Mouse (Mus musculus): ENCODE results near the gene Nsun7. TPM values are rescaled to one million over a fixed set of nuclear protein-coding genes. Genes with fewer than 3 reads are reported as not detected.

Gene Nsun7
- total and polyA plus RNA-seq, 2 experiments from 2014 or later = 0.07 TPM; not detected in 1

- no peaks in the 10 kb centered on the region for H3K4me1 ChIP-seq (ENCODE audit: control insufficient read depth, insufficient read depth)
- DNase-seq (ENCODE audit: low spot score) (no peak), ATAC-seq (ENCODE audit: insufficient read depth, low read depth) (no peak)
- H3K27ac ChIP-seq (ENCODE audit: low read depth) = no peak overlapping the region
- H3K9me3 ChIP-seq (replicated peaks; ENCODE audit: control insufficient read depth, low read length) = no peaks in the 10 kb centered on the region
- no peak overlapping the region for H3K4me3 ChIP-seq (ENCODE audit: low read depth, low read length)
- H3K9ac ChIP-seq (replicated peaks; ENCODE audit: low read depth, low read length) = no peak overlapping the region
- TF ChIP-seq EP300 (IDR thresholded peaks at IDR 0.05; ENCODE audit: low read depth) (no peak), CTCF (IDR thresholded peaks at IDR 0.05; ENCODE audit: low read depth) (peak; percentile 54)
- no peak overlapping the region for H3K4me2 ChIP-seq (ENCODE audit: low read depth, low read length)
- H3K27me3 ChIP-seq (ENCODE audit: control insufficient read depth, insufficient read depth, low read length) = no peaks in the 10 kb centered on the region
- 73% methylated on average over 6 of the region's 6 CpGs for WGBS
- no peaks in the 10 kb centered on the region for H3K36me3 ChIP-seq (replicated peaks; ENCODE audit: control insufficient read depth, insufficient read depth, low read length)
Observed at GRCm38 (mm10) chr5:66280742-66281141, 21.0 kb downstream of the Nsun7 start.

GRCm38 (mm10) chr5:66294106-66294625 is 34.5 kb downstream of the Nsun7 start:
- Histone ChIP-seq H3K9ac (replicated peaks; ENCODE audit: low read depth, low read length) (no peak overlapping the region), H3K27me3 (ENCODE audit: control insufficient read depth, insufficient read depth, low read length) (no peaks in the 10 kb centered on the region), H3K9me3 (replicated peaks; ENCODE audit: control insufficient read depth, low read length) (no peaks in the 10 kb centered on the region), H3K4me1 (ENCODE audit: control insufficient read depth, insufficient read depth) (no peaks in the 10 kb centered on the region), H3K4me3 (ENCODE audit: low read depth, low read length) (no peak overlapping the region), H3K4me2 (ENCODE audit: low read depth, low read length) (no peak overlapping the region), H3K27ac (ENCODE audit: low read depth) (no peak overlapping the region), H3K36me3 (replicated peaks; ENCODE audit: control insufficient read depth, insufficient read depth, low read length) (0 out of 2 replicates have a peak, but pooled peaks cover 6% of the 10 kb centered on the region)
- ATAC-seq (ENCODE audit: insufficient read depth, low read depth) = no peak
- WGBS = 75% methylated on average over 11 of the region's 11 CpGs
- no peak for DNase-seq (ENCODE audit: low spot score)
- TF ChIP-seq EP300 (IDR thresholded peaks at IDR 0.05; ENCODE audit: low read depth) (no peak), CTCF (IDR thresholded peaks at IDR 0.05; ENCODE audit: low read depth) (no peak)

GRCm38 (mm10) chr5:66294952-66295351 is 35.3 kb downstream of the Nsun7 start:
- ATAC-seq (ENCODE audit: insufficient read depth, low read depth) = no peak
- no peak overlapping the region for H3K4me3 ChIP-seq (ENCODE audit: low read depth, low read length)
- H3K36me3 ChIP-seq (replicated peaks; ENCODE audit: control insufficient read depth, insufficient read depth, low read length) = 0 out of 2 replicates have a peak, but pooled peaks cover 6% of the 10 kb centered on the region
- DNase-seq (ENCODE audit: low spot score) = no peak
- no peaks in the 10 kb centered on the region for H3K27me3 ChIP-seq (ENCODE audit: control insufficient read depth, insufficient read depth, low read length)
- no peak overlapping the region for H3K27ac ChIP-seq (ENCODE audit: low read depth)
- H3K4me1 ChIP-seq (ENCODE audit: control insufficient read depth, insufficient read depth) = no peaks in the 10 kb centered on the region
- H3K4me2 ChIP-seq (ENCODE audit: low read depth, low read length) = no peak overlapping the region
- WGBS = 84% methylated on average over 4 of the region's 4 CpGs
- H3K9ac ChIP-seq (replicated peaks; ENCODE audit: low read depth, low read length) = no peak overlapping the region
- no peaks in the 10 kb centered on the region for H3K9me3 ChIP-seq (replicated peaks; ENCODE audit: control insufficient read depth, low read length)
- TF ChIP-seq EP300 (IDR thresholded peaks at IDR 0.05; ENCODE audit: low read depth) = no peak
- TF ChIP-seq CTCF (IDR thresholded peaks at IDR 0.05; ENCODE audit: low read depth) = no peak

GRCm38 (mm10) chr5:66296116-66296515 is 36.4 kb downstream of the Nsun7 start:
- Histone ChIP-seq H3K4me2 (ENCODE audit: low read depth, low read length) (no peak overlapping the region), H3K27ac (ENCODE audit: low read depth) (no peak overlapping the region), H3K4me1 (ENCODE audit: control insufficient read depth, insufficient read depth) (no peaks in the 10 kb centered on the region), H3K36me3 (replicated peaks; ENCODE audit: control insufficient read depth, insufficient read depth, low read length) (0 out of 2 replicates have a peak, but pooled peaks cover 6% of the 10 kb centered on the region), H3K9ac (replicated peaks; ENCODE audit: low read depth, low read length) (no peak overlapping the region), H3K4me3 (ENCODE audit: low read depth, low read length) (no peak overlapping the region), H3K27me3 (ENCODE audit: control insufficient read depth, insufficient read depth, low read length) (no peaks in the 10 kb centered on the region), H3K9me3 (replicated peaks; ENCODE audit: control insufficient read depth, low read length) (no peaks in the 10 kb centered on the region)
- DNase-seq (ENCODE audit: low spot score) = no peak
- no peak for TF ChIP-seq CTCF (IDR thresholded peaks at IDR 0.05; ENCODE audit: low read depth)
- TF ChIP-seq EP300 (IDR thresholded peaks at IDR 0.05; ENCODE audit: low read depth) = no peak
- 91% methylated on average over 5 of the region's 5 CpGs for WGBS
- no peak for ATAC-seq (ENCODE audit: insufficient read depth, low read depth)

- TF ChIP-seq EP300 (IDR thresholded peaks at IDR 0.05; ENCODE audit: low read depth) = no peak
- H3K9ac ChIP-seq (replicated peaks; ENCODE audit: low read depth, low read length) = no peak overlapping the region
Observed at GRCm38 (mm10) chr5:66298856-66299255, 39.2 kb downstream of the Nsun7 start.

GRCm38 (mm10) chr5:66300576-66300975 is 40.9 kb downstream of the Nsun7 start:
- WGBS = 67% methylated on average over 13 of the region's 13 CpGs
- no peak for ATAC-seq (ENCODE audit: insufficient read depth, low read depth)
- TF ChIP-seq EP300 (IDR thresholded peaks at IDR 0.05; ENCODE audit: low read depth) = no peak
- TF ChIP-seq CTCF (IDR thresholded peaks at IDR 0.05; ENCODE audit: low read depth) = no peak
- H3K4me3 ChIP-seq (ENCODE audit: low read depth, low read length) = no peak overlapping the region
- no peaks in the 10 kb centered on the region for H3K9me3 ChIP-seq (replicated peaks; ENCODE audit: control insufficient read depth, low read length)
- no peak overlapping the region for H3K27ac ChIP-seq (ENCODE audit: low read depth)
- DNase-seq (ENCODE audit: low spot score) = no peak
- no peaks in the 10 kb centered on the region for H3K4me1 ChIP-seq (ENCODE audit: control insufficient read depth, insufficient read depth)
- H3K27me3 ChIP-seq (ENCODE audit: control insufficient read depth, insufficient read depth, low read length) = no peaks in the 10 kb centered on the region
- H3K9ac ChIP-seq (replicated peaks; ENCODE audit: low read depth, low read length) = no peak overlapping the region
- H3K4me2 ChIP-seq (ENCODE audit: low read depth, low read length) = no peak overlapping the region
- H3K36me3 ChIP-seq (replicated peaks; ENCODE audit: control insufficient read depth, insufficient read depth, low read length) = peaks cover 38% of the 10 kb centered on the region

More at GRCm38 (mm10) chr5:66298856-66299255, 39.2 kb downstream of the Nsun7 start:
- no peak for DNase-seq (ENCODE audit: low spot score)
- no peaks in the 10 kb centered on the region for H3K9me3 ChIP-seq (replicated peaks; ENCODE audit: control insufficient read depth, low read length)
- no peaks in the 10 kb centered on the region for H3K4me1 ChIP-seq (ENCODE audit: control insufficient read depth, insufficient read depth)
- no peaks in the 10 kb centered on the region for H3K27me3 ChIP-seq (ENCODE audit: control insufficient read depth, insufficient read depth, low read length)
- peaks cover 24% of the 10 kb centered on the region for H3K36me3 ChIP-seq (replicated peaks; ENCODE audit: control insufficient read depth, insufficient read depth, low read length)
- WGBS = 91% methylated on average over 6 of the region's 6 CpGs
- no peak overlapping the region for H3K4me3 ChIP-seq (ENCODE audit: low read depth, low read length)
- ATAC-seq (ENCODE audit: insufficient read depth, low read depth) = no peak
- no peak overlapping the region for H3K27ac ChIP-seq (ENCODE audit: low read depth)
- H3K4me2 ChIP-seq (ENCODE audit: low read depth, low read length) = no peak overlapping the region
